Mouse (Mus musculus) testis, adult 2 months (tissue): Measurements from ENCODE around the gene Prdm5.

Source experiments
- CTCF ChIP-seq: fragments of 200-500 bp; IDR thresholded peaks from 2 replicates; pipeline ENCODE4 v1.5.1; 2012; ENCODE audit warnings: low read depth, mild to moderate bottlenecking, inconsistent platforms, low read length, moderate library complexity; ENCODE audit not compliant: control insufficient read depth, insufficient read depth, insufficient replicate concordance
- POLR2A ChIP-seq: fragments of 200-500 bp; IDR thresholded peaks from 2 replicates; pipeline ENCODE4 v1.6.1; 2012; ENCODE audit warnings: low read depth, mild to moderate bottlenecking, inconsistent platforms, low read length, moderate library complexity; ENCODE audit not compliant: control insufficient read depth

DNA sequence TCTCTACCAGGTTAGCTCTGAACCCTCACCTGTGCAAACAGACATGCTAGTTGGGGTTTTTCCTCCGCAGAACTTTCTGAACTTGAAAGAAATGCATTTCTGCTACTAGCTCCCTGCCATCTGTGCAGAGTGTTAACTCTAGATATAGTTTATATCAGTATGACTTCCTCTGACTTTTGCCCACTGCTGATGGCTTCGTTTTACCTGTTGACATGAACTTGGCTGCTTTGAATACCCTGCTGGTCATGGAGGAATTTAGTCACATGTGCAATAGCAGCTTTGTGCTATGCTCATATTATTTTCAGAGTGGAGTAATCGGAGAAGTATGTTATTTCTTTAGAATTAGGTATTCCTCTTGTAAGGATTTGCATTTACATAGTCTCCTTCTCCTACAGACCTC, 142.9 kb downstream of the Prdm5 start:
- TF ChIP-seq CTCF (no peak), POLR2A (no peak)
